Mouse (Mus musculus) forebrain, embryonic 10.5 days (tissue): Measurements from ENCODE around the gene Lrp8. TPM values are rescaled to one million over a fixed set of nuclear protein-coding genes. Genes with fewer than 3 reads are reported as not detected.

Experiments used
- DNase-seq: peaks from one replicate; pipeline ENCODE4 v3.0.0-alpha.2; 2017; ENCODE audit warnings: low spot score; ENCODE audit errors: extremely low spot score
- H3K27ac ChIP-seq: fragments of 300-500 bp; sonication (generic); 2 replicates; pipeline ENCODE4 v1.5.1; 2016; ENCODE audit warnings: mild to moderate bottlenecking
- H3K27me3 ChIP-seq: fragments of 300-500 bp; sonication (generic); 2 replicates; pipeline ENCODE4 v1.6.1; 2016; ENCODE audit warnings: mild to moderate bottlenecking; ENCODE audit not compliant: poor library complexity, severe bottlenecking
- H3K36me3 ChIP-seq: fragments of 300-500 bp; sonication (generic); replicated peaks from 2 replicates; pipeline ENCODE4 v1.6.1; 2016; ENCODE audit warnings: mild to moderate bottlenecking, moderate library complexity
- H3K4me1 ChIP-seq: fragments of 300-500 bp; sonication (generic); 2 replicates; pipeline ENCODE4 v1.6.1; 2016
- H3K4me3 ChIP-seq: fragments of 300-500 bp; sonication (generic); 2 replicates; pipeline ENCODE4 v1.5.1; 2016; ENCODE audit warnings: mild to moderate bottlenecking, moderate library complexity
- H3K9me3 ChIP-seq: fragments of 300-500 bp; sonication (generic); 2 replicates; pipeline ENCODE4 v1.6.1; 2016; ENCODE audit warnings: mild to moderate bottlenecking, moderate library complexity
- WGBS: fragments of 180-500 bp; shearing (Covaris S2); methylation state at CpG from one replicate; pipeline ENCODE4 v1.1.7; 2016; 5-methylcytosine and 5-hydroxymethylcytosine counted together
- polyA plus RNA-seq: library from polyadenylated mRNA; unstranded; fragments of >200 nt; fragmentation: Nextera tagmentation; extraction: Ambion mirVana; gene quantifications from 2 replicates; pipeline ENCODE4 v1.2.1, GENCODE M21; 2016

The Lrp8 gene
- polyA plus RNA-seq, 1 experiment from 2014 or later = 11.2 TPM

- 87% methylated on average over 4 of the region's 4 CpGs for WGBS
- DNase-seq = no peak
- no peak overlapping the region for H3K4me3 ChIP-seq
- no peaks in the 10 kb centered on the region for H3K9me3 ChIP-seq
- peaks cover 75% of the 10 kb centered on the region for H3K36me3 ChIP-seq
- H3K27ac ChIP-seq = no peak overlapping the region
- no peaks in the 10 kb centered on the region for H3K27me3 ChIP-seq
- H3K4me1 ChIP-seq = peaks cover 64% of the 10 kb centered on the region
Observed at GRCm38 (mm10) chr4:107816459-107816858, 14.4 kb downstream of the Lrp8 start.

- Histone ChIP-seq H3K4me3 (no peak overlapping the region), H3K9me3 (no peaks in the 10 kb centered on the region), H3K27ac (peak overlapping the region; percentile 57), H3K36me3 (peaks cover 67% of the 10 kb centered on the region), H3K4me1 (peaks cover 68% of the 10 kb centered on the region), H3K27me3 (no peaks in the 10 kb centered on the region)
- no peak for DNase-seq
- WGBS = 74% methylated on average over 6 of the region's 6 CpGs
Observed at GRCm38 (mm10) chr4:107817463-107817862, 15.4 kb downstream of the Lrp8 start.

GRCm38 (mm10) chr4:107819990-107820719 is 18.1 kb downstream of the Lrp8 start:
- peaks cover 77% of the 10 kb centered on the region for H3K4me1 ChIP-seq
- peaks cover 45% of the 10 kb centered on the region for H3K36me3 ChIP-seq
- no peaks in the 10 kb centered on the region for H3K9me3 ChIP-seq
- H3K27me3 ChIP-seq = no peaks in the 10 kb centered on the region
- no peak for DNase-seq
- peak overlapping the region; percentile 68; the same call in 1 of the 2 replicates for H3K27ac ChIP-seq
- H3K4me3 ChIP-seq = no peak overlapping the region
- WGBS = 85% methylated on average over 16 of the region's 16 CpGs

GRCm38 (mm10) chr4:107820856-107821619 is 19.0 kb downstream of the Lrp8 start:
- Histone ChIP-seq H3K36me3 (peaks cover 44% of the 10 kb centered on the region), H3K4me3 (no peak overlapping the region), H3K9me3 (no peaks in the 10 kb centered on the region), H3K27ac (peak overlapping the region; percentile 35; the same call in 1 of the 2 replicates), H3K4me1 (peaks cover 85% of the 10 kb centered on the region), H3K27me3 (no peaks in the 10 kb centered on the region)
- WGBS = 88% methylated on average over 8 of the region's 8 CpGs
- DNase-seq = no peak

- peaks cover 33% of the 10 kb centered on the region; the same call in 1 of the 2 replicates for H3K36me3 ChIP-seq
- no peaks in the 10 kb centered on the region for H3K27me3 ChIP-seq
- peak overlapping the region; percentile 27; the same call in 1 of the 2 replicates for H3K4me3 ChIP-seq
- peaks cover 88% of the 10 kb centered on the region for H3K4me1 ChIP-seq
- peak overlapping the region; percentile 79 for H3K27ac ChIP-seq
- no peak for DNase-seq
- WGBS = 38% methylated on average over 9 of the region's 9 CpGs
- no peaks in the 10 kb centered on the region for H3K9me3 ChIP-seq
Observed at GRCm38 (mm10) chr4:107822936-107823411, 20.9 kb downstream of the Lrp8 start.

GRCm38 (mm10) chr4:107823511-107823910 is 21.4 kb downstream of the Lrp8 start:
- no peak for DNase-seq
- peaks cover 30% of the 10 kb centered on the region; the same call in 1 of the 2 replicates for H3K36me3 ChIP-seq
- peak overlapping the region; percentile 79 for H3K27ac ChIP-seq
- peak overlapping the region; percentile 10; the same call in 1 of the 2 replicates for H3K4me3 ChIP-seq
- peaks cover 93% of the 10 kb centered on the region for H3K4me1 ChIP-seq
- H3K9me3 ChIP-seq = no peaks in the 10 kb centered on the region
- H3K27me3 ChIP-seq = no peaks in the 10 kb centered on the region
- WGBS = 44% methylated on average over 11 of the region's 11 CpGs

GRCm38 (mm10) chr4:107828727-107829218 is 26.7 kb downstream of the Lrp8 start:
- no peaks in the 10 kb centered on the region for H3K27me3 ChIP-seq
- WGBS = 38% methylated on average over 10 of the region's 10 CpGs
- H3K9me3 ChIP-seq = no peaks in the 10 kb centered on the region
- peak overlapping the region; percentile 85 for H3K27ac ChIP-seq
- peaks cover 100% of the 10 kb centered on the region for H3K4me1 ChIP-seq
- peak overlapping the region; percentile 13; the same call in 1 of the 2 replicates for H3K4me3 ChIP-seq
- peaks cover 24% of the 10 kb centered on the region; the same call in 1 of the 2 replicates for H3K36me3 ChIP-seq
- DNase-seq = no peak

- H3K27ac ChIP-seq = peak overlapping the region; percentile 85
- no peak for DNase-seq
- H3K4me1 ChIP-seq = peaks cover 100% of the 10 kb centered on the region
- H3K9me3 ChIP-seq = no peaks in the 10 kb centered on the region
- WGBS = 73% methylated on average over 2 of the region's 2 CpGs
- H3K36me3 ChIP-seq = peaks cover 27% of the 10 kb centered on the region; the same call in 1 of the 2 replicates
- no peak overlapping the region for H3K4me3 ChIP-seq
- H3K27me3 ChIP-seq = no peaks in the 10 kb centered on the region
Observed at GRCm38 (mm10) chr4:107829675-107830074, 27.6 kb downstream of the Lrp8 start.

- no peaks in the 10 kb centered on the region for H3K27me3 ChIP-seq
- H3K36me3 ChIP-seq = peaks cover 27% of the 10 kb centered on the region; the same call in 1 of the 2 replicates
- WGBS = 75% methylated on average over 10 of the region's 10 CpGs
- no peaks in the 10 kb centered on the region for H3K9me3 ChIP-seq
- no peak for DNase-seq
- peaks cover 100% of the 10 kb centered on the region for H3K4me1 ChIP-seq
- H3K27ac ChIP-seq = peak overlapping the region; percentile 85
- peak overlapping the region; percentile 1; the same call in 1 of the 2 replicates for H3K4me3 ChIP-seq
Observed at GRCm38 (mm10) chr4:107830189-107830588, 28.1 kb downstream of the Lrp8 start.

GRCm38 (mm10) chr4:107830821-107831221 is 28.8 kb downstream of the Lrp8 start:
- H3K4me1 ChIP-seq = peaks cover 100% of the 10 kb centered on the region
- H3K9me3 ChIP-seq = no peaks in the 10 kb centered on the region
- peak overlapping the region; percentile 85 for H3K27ac ChIP-seq
- peak; percentile 56 for DNase-seq
- no peaks in the 10 kb centered on the region for H3K27me3 ChIP-seq
- peak overlapping the region; percentile 1; the same call in 1 of the 2 replicates for H3K4me3 ChIP-seq
- peaks cover 23% of the 10 kb centered on the region for H3K36me3 ChIP-seq
- WGBS = 53% methylated on average over 7 of the region's 7 CpGs

GRCm38 (mm10) chr4:107831678-107832077 is 29.6 kb downstream of the Lrp8 start:
- no peak for DNase-seq
- WGBS = 91% methylated on average over 6 of the region's 6 CpGs
- Histone ChIP-seq H3K36me3 (peaks cover 28% of the 10 kb centered on the region), H3K27me3 (no peaks in the 10 kb centered on the region), H3K4me3 (no peak overlapping the region), H3K27ac (peak overlapping the region; percentile 85), H3K4me1 (peaks cover 100% of the 10 kb centered on the region), H3K9me3 (no peaks in the 10 kb centered on the region)

- peaks cover 33% of the 10 kb centered on the region for H3K36me3 ChIP-seq
- peak overlapping the region; percentile 85 for H3K27ac ChIP-seq
- H3K4me1 ChIP-seq = peaks cover 99% of the 10 kb centered on the region
Observed at GRCm38 (mm10) chr4:107833525-107833924, 31.5 kb downstream of the Lrp8 start.

More at GRCm38 (mm10) chr4:107833525-107833924, 31.5 kb downstream of the Lrp8 start:
- H3K27me3 ChIP-seq = no peaks in the 10 kb centered on the region
- WGBS = 85% methylated on average over 5 of the region's 5 CpGs
- no peak overlapping the region for H3K4me3 ChIP-seq
- H3K9me3 ChIP-seq = no peaks in the 10 kb centered on the region
- DNase-seq = no peak
